Mouse (Mus musculus) cerebellum, adult 2 months (tissue): ENCODE measurements around the gene Mfap5.

ENCODE experiments used
- CTCF ChIP-seq: fragments of 200-500 bp; IDR thresholded peaks from 2 replicates; pipeline ENCODE4 v1.5.1; 2011; ENCODE audit warnings: low read depth, mild to moderate bottlenecking, control low read depth, low read length, moderate library complexity, borderline replicate concordance; ENCODE audit not compliant: insufficient read depth
- POLR2A ChIP-seq: fragments of 200-500 bp; IDR thresholded peaks from 2 replicates; pipeline ENCODE4 v1.6.1; 2011; ENCODE audit warnings: low read length, control low read depth, borderline replicate concordance; ENCODE audit not compliant: insufficient read depth

DNA sequence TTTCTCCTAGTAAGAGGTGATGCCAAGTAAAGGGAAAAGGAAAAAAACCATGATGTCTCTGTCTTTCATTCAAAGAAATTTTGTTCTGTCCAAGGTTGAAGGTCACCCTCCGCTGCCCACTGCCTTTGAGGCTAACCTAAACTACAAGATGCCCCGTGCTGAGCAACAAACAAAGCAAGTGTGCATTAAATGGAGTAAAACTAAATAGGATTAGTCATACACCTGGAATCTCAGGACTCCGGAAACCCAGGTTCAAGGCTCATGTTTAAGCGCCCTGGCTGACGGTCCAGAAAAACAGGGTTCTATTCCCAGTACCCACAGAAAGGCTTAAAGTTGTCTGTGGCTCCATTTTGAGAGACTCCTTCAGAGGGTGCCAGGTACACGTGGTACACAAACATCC, 13.2 kb upstream of the Mfap5 start:
- TF ChIP-seq POLR2A (no peak), CTCF (no peak)
